Mouse (Mus musculus) limb, embryonic 15.5 days (tissue): ENCODE measurements around the gene Gm13040. TPM values are rescaled to one million over a fixed set of nuclear protein-coding genes. Genes with fewer than 3 reads are reported as not detected.
"Not testable (repeated sequence)": the region's sequence is repeated elsewhere in the genome, so short reads cannot be mapped to it uniquely, and the experiment has no call there.

Source experiments
- ATAC-seq: fragments of 200-750 bp; cut with Nextera tagmentation; 2 replicates; pipeline ENCODE4 v1.8.0; 2017; ENCODE audit warnings: low read depth, moderate TSS enrichment; ENCODE audit not compliant: insufficient number of reproducible peaks, low FRiP score, low TSS enrichment
- H3K27ac ChIP-seq: fragments of 300-500 bp; sonication (generic); 2 replicates; pipeline ENCODE4 v1.5.1; 2015; ENCODE audit warnings: moderate library complexity, mild to moderate bottlenecking, inconsistent platforms
- H3K27me3 ChIP-seq: fragments of 300-500 bp; sonication (generic); 2 replicates; pipeline ENCODE4 v1.6.1; 2015; ENCODE audit warnings: inconsistent platforms
- H3K36me3 ChIP-seq: fragments of 300-500 bp; sonication (generic); 2 replicates; pipeline ENCODE4 v1.6.1; 2015; ENCODE audit warnings: inconsistent platforms
- H3K4me1 ChIP-seq: fragments of 300-500 bp; sonication (generic); 2 replicates; pipeline ENCODE4 v1.6.1; 2015; ENCODE audit warnings: inconsistent platforms
- H3K4me2 ChIP-seq: fragments of 300-500 bp; sonication (generic); 2 replicates; pipeline ENCODE4 v1.6.1; 2015; ENCODE audit warnings: mild to moderate bottlenecking, inconsistent platforms
- H3K4me3 ChIP-seq: fragments of 300-500 bp; sonication (generic); 2 replicates; pipeline ENCODE4 v1.5.1; 2015; ENCODE audit warnings: mild to moderate bottlenecking, inconsistent platforms
- H3K9ac ChIP-seq: fragments of 300-500 bp; sonication (generic); 2 replicates; pipeline ENCODE4 v1.6.1; 2015; ENCODE audit warnings: inconsistent platforms
- H3K9me3 ChIP-seq: fragments of 300-500 bp; sonication (generic); 2 replicates; pipeline ENCODE4 v1.6.1; 2016; ENCODE audit warnings: inconsistent platforms
- WGBS: fragments of 180-500 bp; shearing (Covaris S2); methylation state at CpG from one replicate; pipeline ENCODE4 v1.1.7; 2015; 5-methylcytosine and 5-hydroxymethylcytosine counted together
- polyA plus RNA-seq: library from polyadenylated mRNA; unstranded; fragments of >200 nt; fragmentation: Nextera tagmentation; extraction: Ambion mirVana; gene quantifications from 2 replicates; pipeline ENCODE4 v1.2.1, GENCODE M21; 2015

Gm13040 gene
- polyA plus RNA-seq: not detected in 2 replicates

- not testable (repeated sequence) for H3K9ac ChIP-seq, H3K9me3 ChIP-seq, ATAC-seq, H3K27me3 ChIP-seq, H3K4me2 ChIP-seq, H3K4me3 ChIP-seq, H3K27ac ChIP-seq, H3K36me3 ChIP-seq, H3K4me1 ChIP-seq
- WGBS: no CpG with 5 or more reads among the region's 3 CpGs
Measured at GRCm38 (mm10) chr4:143535654-143536053, at the start of gene Gm13040. Gm13040 (plus strand) TSS chr4:143535954.

DNA sequence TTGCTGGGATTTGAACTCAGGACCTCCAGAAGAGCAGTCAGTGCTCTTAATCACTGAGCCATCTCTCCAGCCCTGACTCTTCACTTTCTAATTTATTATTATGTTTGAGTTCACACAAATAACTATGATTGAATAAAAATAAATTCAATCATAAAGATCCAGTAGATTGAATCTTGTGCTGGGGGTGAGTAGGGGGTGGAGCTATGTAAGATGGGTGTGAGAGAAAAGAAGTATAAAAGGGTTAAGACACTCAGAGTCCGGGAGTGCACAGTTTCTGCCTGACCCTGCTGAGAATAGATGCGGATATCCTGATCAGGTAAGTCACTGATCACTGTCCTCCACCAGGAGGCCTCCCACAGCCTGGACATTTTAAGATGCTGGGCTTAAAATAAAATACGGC, 24.7 kb upstream of the Gm13040 start, which contains the start of gene Gm13043:
Gm13043 (plus strand) TSS at position 301 of the 400 bp plus-strand sequence.
- Histone ChIP-seq H3K4me3 (no peak within 1 kb of the TSS), H3K36me3 (no peaks in the 10 kb centered on the region), H3K9ac (no peak within 1 kb of the TSS), H3K4me2 (no peak within 1 kb of the TSS), H3K9me3 (no peaks in the 10 kb centered on the region), H3K27ac (no peak within 1 kb of the TSS), H3K4me1 (no peaks in the 10 kb centered on the region), H3K27me3 (no peaks in the 10 kb centered on the region)
- 85% methylated on average over 3 of the region's 3 CpGs for WGBS
- no peak for ATAC-seq

- H3K4me3 ChIP-seq, H3K9ac ChIP-seq, ATAC-seq, H3K4me2 ChIP-seq, H3K9me3 ChIP-seq, H3K27me3 ChIP-seq, H3K36me3 ChIP-seq, H3K27ac ChIP-seq, H3K4me1 ChIP-seq: not testable (repeated sequence)
- no CpG with 5 or more reads among the region's 3 CpGs for WGBS
Measured at GRCm38 (mm10) chr4:143551400-143551799, 15.6 kb downstream of the Gm13040 start, which contains the start of the genes BC080695 and Gm13057. BC080695 (plus strand) TSS chr4:143551700. Gm13057 (plus strand) TSS chr4:143551709.

Other genes starting within 250 kb of the Gm13040 start
- 64.0 and 70.4 TPM in 2 replicates for gene Pdpn, start 236.4 kb upstream of the Gm13040 start, polyA plus RNA-seq
- gene Lrrc38, start 186.2 kb upstream of the Gm13040 start, polyA plus RNA-seq: 0.99 and 1.9 TPM in 2 replicates
- gene Pramel1, start 141.5 kb upstream of the Gm13040 start, polyA plus RNA-seq: not detected in 2 replicates
- 19.8 and 20.0 TPM in 2 replicates for gene Pramef8, start 123.5 kb upstream of the Gm13040 start, polyA plus RNA-seq
- gene Oog4, start 85.6 kb upstream of the Gm13040 start, polyA plus RNA-seq: not detected in 2 replicates
- gene Gm13043, start 24.6 kb upstream of the Gm13040 start, polyA plus RNA-seq: not detected in 2 replicates
- not detected in 2 replicates for gene BC080695, start 15.7 kb downstream of the Gm13040 start, polyA plus RNA-seq
- not detected in 2 replicates for gene Gm13057, start 15.8 kb downstream of the Gm13040 start, polyA plus RNA-seq
- not detected in 2 replicates for gene Gm13083, start 79.0 kb downstream of the Gm13040 start, polyA plus RNA-seq
- not detected in 2 replicates for gene Gm13088, start 121.3 kb downstream of the Gm13040 start, polyA plus RNA-seq
- gene Gm13089, start 166.8 kb downstream of the Gm13040 start, polyA plus RNA-seq: not detected in 2 replicates
- gene Gm13078, start 183.5 kb downstream of the Gm13040 start, polyA plus RNA-seq: not detected in 2 replicates